Mouse (Mus musculus) stomach, embryonic 16.5 days (tissue): ENCODE measurements at regions not wholly inside any gene's neighbourhood (a gene's known extent, or its start where the extent isn't known, plus 50 kb on each side); places are given as distances from the start of the nearest gene placed in this dataset.

Experiments
- ATAC-seq: fragments of 200-750 bp; cut with Nextera tagmentation; 2 replicates; pipeline ENCODE4 v1.8.0; 2017; ENCODE audit warnings: moderate number of reproducible peaks, moderate TSS enrichment; ENCODE audit not compliant: insufficient read depth, low FRiP score
- H3K27ac ChIP-seq: fragments of 300-500 bp; sonication (generic); 2 replicates; pipeline ENCODE4 v1.5.1; 2014; ENCODE audit warnings: low read length
- H3K27me3 ChIP-seq: fragments of 300-500 bp; sonication (generic); 2 replicates; pipeline ENCODE4 v1.6.1; 2014; ENCODE audit warnings: low read length, control low read depth, mixed read lengths; ENCODE audit not compliant: control insufficient read depth, insufficient read depth
- H3K36me3 ChIP-seq: fragments of 300-500 bp; sonication (generic); 2 replicates; pipeline ENCODE4 v1.6.1; 2014; ENCODE audit warnings: low read length; ENCODE audit not compliant: control insufficient read depth, insufficient read depth
- H3K4me1 ChIP-seq: fragments of 300-500 bp; sonication (generic); 2 replicates; pipeline ENCODE4 v1.6.1; 2014; ENCODE audit warnings: low read length, control low read depth, mixed read lengths; ENCODE audit not compliant: control insufficient read depth, insufficient read depth
- H3K4me2 ChIP-seq: fragments of 300-500 bp; sonication (generic); 2 replicates; pipeline ENCODE4 v1.6.1; 2014; ENCODE audit warnings: low read depth, low read length, mixed read lengths
- H3K4me3 ChIP-seq: fragments of 300-500 bp; sonication (generic); replicated peaks from 2 replicates; pipeline ENCODE4 v1.5.1; 2014; ENCODE audit warnings: mild to moderate bottlenecking, low read length
- H3K9ac ChIP-seq: fragments of 300-500 bp; sonication (generic); 2 replicates; pipeline ENCODE4 v1.6.1; 2014; ENCODE audit warnings: low read length
- H3K9me3 ChIP-seq: fragments of 300-500 bp; sonication (generic); replicated peaks from 2 replicates; pipeline ENCODE4 v1.6.1; 2016; ENCODE audit warnings: low read length, control low read depth; ENCODE audit not compliant: control insufficient read depth
- WGBS: fragments of 180-500 bp; shearing (Covaris S2); extraction: QIAGEN DNeasy Blood & Tissue Kit; methylation state at CpG from one replicate; pipeline ENCODE4 v1.1.7; 2014; 5-methylcytosine and 5-hydroxymethylcytosine counted together

- ATAC-seq = no peak
- no peak overlapping the region for H3K4me3 ChIP-seq
- H3K4me2 ChIP-seq = no peak overlapping the region
- H3K36me3 ChIP-seq = no peaks in the 10 kb centered on the region
- no peaks in the 10 kb centered on the region for H3K4me1 ChIP-seq
- no peaks in the 10 kb centered on the region for H3K9me3 ChIP-seq
- no peak overlapping the region for H3K9ac ChIP-seq
- no peaks in the 10 kb centered on the region for H3K27me3 ChIP-seq
- no peak overlapping the region for H3K27ac ChIP-seq
- 86% methylated on average over 9 of the region's 9 CpGs for WGBS
Measured at GRCm38 (mm10) chr2:171630101-171630715, 413.1 kb downstream of the Cbln4 start.

GRCm38 (mm10) chr2:171628182-171628850 lies 414.9 kb downstream of the Cbln4 start:
- no peak for ATAC-seq
- no peak overlapping the region for H3K27ac ChIP-seq
- H3K4me3 ChIP-seq = no peak overlapping the region
- no peaks in the 10 kb centered on the region for H3K27me3 ChIP-seq
- H3K4me1 ChIP-seq = no peaks in the 10 kb centered on the region
- no peak overlapping the region for H3K9ac ChIP-seq
- no peaks in the 10 kb centered on the region for H3K36me3 ChIP-seq
- WGBS = 91% methylated on average over 10 of the region's 10 CpGs
- H3K4me2 ChIP-seq = no peak overlapping the region
- H3K9me3 ChIP-seq = no peaks in the 10 kb centered on the region

GRCm38 (mm10) chr2:171620668-171621067 lies 422.6 kb downstream of the Cbln4 start:
- WGBS = 73% methylated on average over 5 of the region's 5 CpGs
- Histone ChIP-seq H3K27me3 (no peaks in the 10 kb centered on the region), H3K9ac (no peak overlapping the region), H3K4me1 (no peaks in the 10 kb centered on the region), H3K36me3 (no peaks in the 10 kb centered on the region), H3K27ac (no peak overlapping the region), H3K4me3 (no peak overlapping the region), H3K9me3 (no peaks in the 10 kb centered on the region), H3K4me2 (no peak overlapping the region)
- no peak for ATAC-seq

GRCm38 (mm10) chr2:171620253-171620652 lies 423.0 kb downstream of the Cbln4 start:
- Histone ChIP-seq H3K4me3 (no peak overlapping the region), H3K36me3 (no peaks in the 10 kb centered on the region), H3K9me3 (no peaks in the 10 kb centered on the region), H3K27ac (no peak overlapping the region), H3K27me3 (no peaks in the 10 kb centered on the region), H3K4me1 (no peaks in the 10 kb centered on the region), H3K4me2 (no peak overlapping the region), H3K9ac (no peak overlapping the region)
- ATAC-seq = no peak
- 68% methylated on average over 2 of the region's 2 CpGs for WGBS

GRCm38 (mm10) chr2:171618771-171619170 lies 424.5 kb downstream of the Cbln4 start:
- H3K4me1 ChIP-seq = no peaks in the 10 kb centered on the region
- 71% methylated on average over 4 of the region's 4 CpGs for WGBS
- no peak overlapping the region for H3K4me2 ChIP-seq
- H3K27ac ChIP-seq = no peak overlapping the region
- H3K27me3 ChIP-seq = no peaks in the 10 kb centered on the region
- H3K36me3 ChIP-seq = no peaks in the 10 kb centered on the region
- H3K9ac ChIP-seq = no peak overlapping the region
- no peak for ATAC-seq
- H3K4me3 ChIP-seq = no peak overlapping the region
- H3K9me3 ChIP-seq = no peaks in the 10 kb centered on the region

GRCm38 (mm10) chr2:171618333-171618732 lies 424.9 kb downstream of the Cbln4 start:
- no peaks in the 10 kb centered on the region for H3K4me1 ChIP-seq
- no peaks in the 10 kb centered on the region for H3K9me3 ChIP-seq
- H3K4me3 ChIP-seq = no peak overlapping the region
- H3K4me2 ChIP-seq = no peak overlapping the region
- H3K9ac ChIP-seq = no peak overlapping the region
- 47% methylated on average over 9 of the region's 9 CpGs for WGBS
- no peaks in the 10 kb centered on the region for H3K27me3 ChIP-seq
- no peak overlapping the region for H3K27ac ChIP-seq
- ATAC-seq = no peak
- H3K36me3 ChIP-seq = no peaks in the 10 kb centered on the region

GRCm38 (mm10) chr2:171615462-171615861 lies 427.8 kb downstream of the Cbln4 start:
- Histone ChIP-seq H3K27me3 (no peaks in the 10 kb centered on the region), H3K9me3 (no peaks in the 10 kb centered on the region), H3K4me1 (no peaks in the 10 kb centered on the region), H3K27ac (no peak overlapping the region), H3K9ac (no peak overlapping the region), H3K4me3 (no peak overlapping the region), H3K4me2 (no peak overlapping the region), H3K36me3 (no peaks in the 10 kb centered on the region)
- 59% methylated on average over 2 of the region's 2 CpGs for WGBS
- no peak for ATAC-seq

- 59% methylated on average over 5 of the region's 5 CpGs for WGBS
Measured at GRCm38 (mm10) chr2:171605064-171605463, 438.2 kb downstream of the Cbln4 start.

GRCm38 (mm10) chr2:171595240-171595639 lies 448.0 kb downstream of the Cbln4 start:
- Histone ChIP-seq H3K4me2 (no peak overlapping the region), H3K4me3 (no peak overlapping the region), H3K9ac (no peak overlapping the region), H3K4me1 (no peaks in the 10 kb centered on the region), H3K36me3 (no peaks in the 10 kb centered on the region), H3K27me3 (no peaks in the 10 kb centered on the region), H3K27ac (no peak overlapping the region), H3K9me3 (no peaks in the 10 kb centered on the region)
- ATAC-seq = no peak
- 71% methylated on average over 5 of the region's 5 CpGs for WGBS

More at GRCm38 (mm10) chr2:171605064-171605463, 438.2 kb downstream of the Cbln4 start:
- ATAC-seq = no peak
- Histone ChIP-seq H3K27ac (no peak overlapping the region), H3K4me3 (no peak overlapping the region), H3K4me2 (no peak overlapping the region), H3K9me3 (no peaks in the 10 kb centered on the region), H3K36me3 (no peaks in the 10 kb centered on the region), H3K4me1 (no peaks in the 10 kb centered on the region), H3K27me3 (no peaks in the 10 kb centered on the region), H3K9ac (no peak overlapping the region)
